Mouse (Mus musculus) cortical plate, adult 2 months (tissue): Measurements from ENCODE around the gene Baiap2.

ENCODE experiments used
- CTCF ChIP-seq: fragments of 200-500 bp; IDR thresholded peaks from 2 replicates; pipeline ENCODE4 v1.5.1; 2011; ENCODE audit warnings: mild to moderate bottlenecking, control low read depth, low read length; ENCODE audit not compliant: insufficient read depth; ENCODE audit errors: extremely low read depth
- POLR2A ChIP-seq: fragments of 200-500 bp; IDR thresholded peaks from 2 replicates; pipeline ENCODE4 v1.6.1; 2011; ENCODE audit warnings: mild to moderate bottlenecking, low read length, control low read depth; ENCODE audit not compliant: insufficient read depth; ENCODE audit errors: extremely low read depth

GRCm38 (mm10) chr11:119939073-119939710 lies 3.4 kb upstream of the Baiap2 start:
- TF ChIP-seq CTCF, result no peak
- TF ChIP-seq POLR2A, result no peak
